Mouse (Mus musculus) left cerebral cortex, adult 2 months (tissue): ENCODE measurements at regions not wholly inside any gene's neighbourhood (a gene's known extent, or its start where the extent isn't known, plus 50 kb on each side); places are given as distances from the start of the nearest gene placed in this dataset.

Experiments
- DNase-seq, 2 experiments: peaks; one replicate each; pipeline ENCODE4 v3.0.0; 2021 to 2022; ENCODE audit warnings: low spot score in 2 of 2, mixed read lengths in 1 of 2; ENCODE audit errors: extremely low spot score in 1 of 2
- H3K27ac ChIP-seq: fragments of 200-600 bp; 2 replicates; pipeline ENCODE4 v1.8.1; 2022
- H3K4me3 ChIP-seq: fragments of 200-600 bp; 2 replicates; pipeline ENCODE4 v1.8.1; 2022
- CTCF ChIP-seq: fragments of 200-600 bp; IDR thresholded peaks from 2 replicates; pipeline ENCODE4 v1.8.1; 2022; ENCODE audit warnings: antibody characterized with exemption, mild to moderate bottlenecking, moderate library complexity
- intact Hi-C: fragments of 180-260 bp; cut with DNase I; formaldehyde crosslinking; loops from one replicate; pipeline ENCODE4 v1.15.1; 2025

- H3K4me3 ChIP-seq, result no peak overlapping the region
- no peak for DNase-seq
- intact Hi-C loops, result no loop called here
- no peak; the same call in 1 of the 2 replicates for TF ChIP-seq CTCF
- H3K27ac ChIP-seq, result peak overlapping the region; percentile 44; the same call in 1 of the 2 replicates
Observed at GRCm38 (mm10) chr3:33717317-33717716, 82.3 kb upstream of the Ttc14 start.

- Histone ChIP-seq H3K4me3 (no peak overlapping the region), H3K27ac (peak overlapping the region; percentile 79)
- TF ChIP-seq CTCF, result no peak
- no peak for DNase-seq
- intact Hi-C loops, result no loop called here
Observed at GRCm38 (mm10) chr3:33727915-33728314, 71.7 kb upstream of the Ttc14 start.

- no peak for DNase-seq
Observed at GRCm38 (mm10) chr3:33730364-33730763, 69.3 kb upstream of the Ttc14 start.

GRCm38 (mm10) chr3:33737496-33737895, 62.1 kb upstream of the Ttc14 start:
- intact Hi-C loops, result no loop called here
- TF ChIP-seq CTCF, result no peak
- Histone ChIP-seq H3K4me3 (no peak overlapping the region), H3K27ac (no peak overlapping the region)
- DNase-seq, result no peak

More at GRCm38 (mm10) chr3:33730364-33730763, 69.3 kb upstream of the Ttc14 start:
- Histone ChIP-seq H3K27ac (peak overlapping the region; percentile 64), H3K4me3 (no peak overlapping the region)
- intact Hi-C loops, result no loop called here
- no peak for TF ChIP-seq CTCF

- DNase-seq, result peak in 1 of 2 experiments; percentile 11
- Histone ChIP-seq H3K27ac (peak overlapping the region; percentile 60; the same call in 1 of the 2 replicates), H3K4me3 (no peak overlapping the region)
- TF ChIP-seq CTCF, result no peak
- intact Hi-C loops, result loop anchor here (1.0 to 5.0 kb wide), 3 partner anchors 200 to 436 kb away; no protein-coding TSS in a partner anchor
Observed at GRCm38 (mm10) chr3:33742138-33742537, 57.5 kb upstream of the Ttc14 start.
